In genomic region chr17:9947609-9948008, GRCm38 (mm10) we compare ENCODE assay signal across 27 mouse cellular contexts.
"Had no signal": no experiment of that assay in that cellular context is flagged by ENCODE, and none has a peak within 500 bp of the region (broad histone marks: within the 10 kb centered on the region; RNA-seq: fewer than 3 reads in every experiment).

No protein-coding gene starts in this region.

- DNase-seq: left cerebral cortex, postnatal 4 days; liver; liver, embryonic 13.5 days; liver, postnatal 0 days; lung, adult 18-20 months; lung, adult 2 months; lung, embryonic 14.5 days; lung, postnatal 10 days; lung, postnatal 14 days; lung, postnatal 36 days; lung, postnatal 4 days; midbrain, embryonic 14.5 days had no signal

- H3K27me3 ChIP-seq: limb, embryonic 12.5 days; limb, embryonic 13.5 days; limb, embryonic 15.5 days; liver, embryonic 12.5 days; liver, embryonic 13.5 days; liver, embryonic 15.5 days; lung, embryonic 15.5 days; megakaryocyte, embryonic 14.5 days; midbrain, embryonic 12.5 days; midbrain, embryonic 13.5 days; midbrain, embryonic 15.5 days; neural tube, embryonic 12.5 days had no signal

- H3K4me2 ChIP-seq: limb, embryonic 12.5 days; limb, embryonic 13.5 days; limb, embryonic 15.5 days; liver, embryonic 11.5 days; liver, embryonic 12.5 days; liver, embryonic 13.5 days; liver, embryonic 15.5 days; lung, embryonic 14.5 days; lung, embryonic 15.5 days; midbrain, embryonic 11.5 days; midbrain, embryonic 12.5 days; midbrain, embryonic 13.5 days; midbrain, embryonic 15.5 days; neural tube, embryonic 12.5 days had no signal

- H3K4me3 ChIP-seq: limb, embryonic 10.5 days; limb, embryonic 12.5 days; limb, embryonic 13.5 days; limb, embryonic 15.5 days; liver, embryonic 12.5 days; liver, embryonic 13.5 days; liver, embryonic 15.5 days; lung, embryonic 15.5 days; megakaryocyte, embryonic 14.5 days; midbrain, embryonic 10.5 days; midbrain, embryonic 12.5 days; midbrain, embryonic 13.5 days; midbrain, embryonic 15.5 days; neural tube, embryonic 12.5 days had no signal

- H3K36me3 ChIP-seq: limb, embryonic 10.5 days; limb, embryonic 12.5 days; limb, embryonic 13.5 days; limb, embryonic 15.5 days; liver, embryonic 12.5 days; liver, embryonic 13.5 days; liver, embryonic 15.5 days; lung, embryonic 15.5 days; midbrain, embryonic 10.5 days; midbrain, embryonic 12.5 days; midbrain, embryonic 13.5 days; midbrain, embryonic 15.5 days; neural tube, embryonic 12.5 days had no signal
